Mouse (Mus musculus) liver, embryonic 13.5 days (tissue): Measurements from ENCODE around the gene Mrgpra2a. TPM values are rescaled to one million over a fixed set of nuclear protein-coding genes. Genes with fewer than 3 reads are reported as not detected.
"Not testable (repeated sequence)": the region's sequence is repeated elsewhere in the genome, so short reads cannot be mapped to it uniquely, and the experiment has no call there.

ENCODE experiments used
- ATAC-seq: fragments of 200-750 bp; cut with Nextera tagmentation; 2 replicates; pipeline ENCODE4 v1.8.0; 2017; ENCODE audit warnings: low read depth, mild to moderate bottlenecking, moderate number of reproducible peaks, moderate library complexity
- DNase-seq: peaks from one replicate; pipeline ENCODE4 v3.0.0; 2022
- H3K27ac ChIP-seq: fragments of 300-500 bp; sonication (generic); 2 replicates; pipeline ENCODE4 v1.5.1; 2015; ENCODE audit warnings: moderate library complexity, mild to moderate bottlenecking, inconsistent platforms
- H3K27me3 ChIP-seq: fragments of 300-500 bp; sonication (generic); 2 replicates; pipeline ENCODE4 v1.6.1; 2015; ENCODE audit warnings: mild to moderate bottlenecking, inconsistent platforms
- H3K36me3 ChIP-seq: fragments of 300-500 bp; sonication (generic); 2 replicates; pipeline ENCODE4 v1.6.1; 2015; ENCODE audit warnings: mild to moderate bottlenecking, inconsistent platforms
- H3K4me1 ChIP-seq: fragments of 300-500 bp; sonication (generic); replicated peaks from 2 replicates; pipeline ENCODE4 v1.6.1; 2015; ENCODE audit warnings: inconsistent platforms
- H3K4me2 ChIP-seq: fragments of 300-500 bp; sonication (generic); 2 replicates; pipeline ENCODE4 v1.6.1; 2015; ENCODE audit warnings: inconsistent platforms, mild to moderate bottlenecking, moderate library complexity
- H3K4me3 ChIP-seq: fragments of 300-500 bp; sonication (generic); replicated peaks from 2 replicates; pipeline ENCODE4 v1.5.1; 2015; ENCODE audit warnings: mild to moderate bottlenecking, inconsistent platforms
- H3K9ac ChIP-seq: fragments of 300-500 bp; sonication (generic); 2 replicates; pipeline ENCODE4 v1.6.1; 2015; ENCODE audit warnings: mild to moderate bottlenecking, inconsistent platforms
- H3K9me3 ChIP-seq: fragments of 300-500 bp; sonication (generic); replicated peaks from 2 replicates; pipeline ENCODE4 v1.6.1; 2016; ENCODE audit warnings: inconsistent platforms
- WGBS: fragments of 180-500 bp; shearing (Covaris S2); methylation state at CpG from one replicate; pipeline ENCODE4 v1.1.7; 2015; ENCODE audit not compliant: insufficient replicate concordance; 5-methylcytosine and 5-hydroxymethylcytosine counted together
- polyA plus RNA-seq: library from polyadenylated mRNA; unstranded; fragments of >200 nt; fragmentation: Nextera tagmentation; extraction: Ambion mirVana; gene quantifications from 2 replicates; pipeline ENCODE4 v1.2.1, GENCODE M21; 2015

Mrgpra2a gene
- 0.21 and 0.39 TPM in 2 replicates for polyA plus RNA-seq

- H3K36me3 ChIP-seq, H3K4me2 ChIP-seq, H3K9ac ChIP-seq, H3K4me3 ChIP-seq, DNase-seq, H3K4me1 ChIP-seq, H3K27ac ChIP-seq, H3K27me3 ChIP-seq, H3K9me3 ChIP-seq, ATAC-seq: not testable (repeated sequence)
- no CpG with 5 or more reads among the region's 1 CpGs for WGBS
Measured at GRCm38 (mm10) chr7:47452015-47452414, at the start of gene Mrgpra2a. Gene Mrgpra2a, minus strand, starts transcription at chr7:47452139.

- not testable (repeated sequence) for H3K4me3 ChIP-seq, H3K27me3 ChIP-seq, H3K36me3 ChIP-seq, H3K4me1 ChIP-seq, ATAC-seq, H3K4me2 ChIP-seq, DNase-seq, H3K9me3 ChIP-seq, H3K9ac ChIP-seq, H3K27ac ChIP-seq
Measured at GRCm38 (mm10) chr7:47491266-47491665, 39.3 kb upstream of the Mrgpra2a start.

DNA sequence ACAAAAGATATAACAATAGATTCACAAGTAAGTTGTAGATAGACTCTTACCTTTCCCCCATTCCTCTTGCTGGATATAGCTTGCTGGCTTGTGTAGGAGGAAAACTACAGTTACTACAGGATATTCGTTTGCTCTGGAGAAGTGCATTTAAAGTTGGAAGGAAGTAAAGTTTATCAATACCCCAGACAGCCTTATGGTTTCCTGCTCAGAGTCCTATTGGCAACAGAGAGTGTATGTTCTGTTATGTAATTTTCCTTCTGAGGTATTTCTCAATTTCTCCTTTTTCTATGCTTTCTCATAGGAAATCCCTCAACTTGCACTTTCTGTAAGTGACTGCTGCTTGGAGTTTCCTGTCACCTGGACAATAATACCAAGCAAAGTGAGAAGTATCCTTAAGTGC is 37.5 kb upstream of the Mrgpra2a start:
- H3K4me1 ChIP-seq, H3K4me3 ChIP-seq, H3K9me3 ChIP-seq, H3K4me2 ChIP-seq, H3K9ac ChIP-seq, DNase-seq, H3K36me3 ChIP-seq, H3K27me3 ChIP-seq, ATAC-seq, H3K27ac ChIP-seq: not testable (repeated sequence)
- WGBS = no CpG with 5 or more reads among the region's 1 CpGs

DNA sequence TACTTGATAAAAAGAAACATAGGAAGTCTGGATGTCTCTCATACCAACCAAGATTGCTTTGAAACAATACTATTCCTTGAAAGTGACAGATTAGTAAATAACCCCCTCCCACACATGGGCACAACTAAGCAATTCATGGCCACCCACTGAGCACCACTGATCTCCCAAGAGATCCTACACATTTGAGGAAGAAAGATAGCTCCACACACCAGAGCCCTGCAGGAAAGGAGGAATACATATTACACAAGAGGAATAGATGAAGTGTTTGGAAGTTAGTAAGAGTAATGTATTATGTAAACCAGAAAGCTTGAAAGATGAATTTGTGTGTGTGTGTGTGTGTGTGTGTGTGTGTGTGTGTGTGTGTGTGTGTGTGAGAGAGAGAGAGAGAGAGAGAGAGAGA is 31.2 kb upstream of the Mrgpra2a start:
- H3K4me3 ChIP-seq, H3K4me2 ChIP-seq, H3K27me3 ChIP-seq, DNase-seq, H3K27ac ChIP-seq, H3K9me3 ChIP-seq, H3K4me1 ChIP-seq, H3K9ac ChIP-seq, H3K36me3 ChIP-seq, ATAC-seq: not testable (repeated sequence)

GRCm38 (mm10) chr7:47473904-47474303 is 22.0 kb upstream of the Mrgpra2a start:
- not testable (repeated sequence) for H3K4me1 ChIP-seq, H3K27ac ChIP-seq, DNase-seq, H3K36me3 ChIP-seq, H3K9me3 ChIP-seq, ATAC-seq, H3K4me3 ChIP-seq, H3K4me2 ChIP-seq, H3K9ac ChIP-seq, H3K27me3 ChIP-seq
- 15% methylated on average over 1 of the region's 3 CpGs for WGBS

- H3K9ac ChIP-seq, ATAC-seq, DNase-seq: not testable (repeated sequence)
Measured at GRCm38 (mm10) chr7:47465278-47465981, 13.5 kb upstream of the Mrgpra2a start.

GRCm38 (mm10) chr7:47445729-47446128 is 6.2 kb downstream of the Mrgpra2a start:
- not testable (repeated sequence) for H3K36me3 ChIP-seq, H3K4me1 ChIP-seq, H3K4me2 ChIP-seq, H3K27me3 ChIP-seq, DNase-seq, H3K9me3 ChIP-seq, H3K9ac ChIP-seq, H3K4me3 ChIP-seq, H3K27ac ChIP-seq, ATAC-seq

More at GRCm38 (mm10) chr7:47465278-47465981, 13.5 kb upstream of the Mrgpra2a start:
- H3K9me3 ChIP-seq, H3K4me2 ChIP-seq, H3K36me3 ChIP-seq, H3K27ac ChIP-seq, H3K4me3 ChIP-seq, H3K4me1 ChIP-seq, H3K27me3 ChIP-seq: not testable (repeated sequence)

DNA sequence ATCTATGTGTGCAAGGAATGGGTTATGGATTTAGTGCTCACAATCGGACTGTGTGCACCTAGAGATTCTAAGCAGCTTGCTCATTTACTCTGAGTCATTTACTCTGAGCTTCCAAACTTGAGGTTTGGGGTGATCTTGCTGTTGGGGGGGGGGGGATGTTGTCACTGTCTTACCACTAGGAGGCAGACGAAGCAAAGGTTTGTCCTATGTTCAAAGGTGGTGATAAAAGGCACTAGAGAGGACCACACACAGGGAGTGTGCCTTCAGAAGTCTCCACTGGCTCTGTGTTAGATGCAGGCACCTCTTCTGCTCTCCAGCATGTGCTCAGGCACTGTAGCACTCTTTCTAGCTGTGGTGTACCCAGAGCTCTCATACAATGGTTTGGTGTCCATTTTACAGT is 15.5 kb downstream of the Mrgpra2a start:
- H3K9me3 ChIP-seq, H3K36me3 ChIP-seq, H3K4me2 ChIP-seq, DNase-seq, H3K4me3 ChIP-seq, H3K27me3 ChIP-seq, H3K27ac ChIP-seq, ATAC-seq, H3K4me1 ChIP-seq, H3K9ac ChIP-seq: not testable (repeated sequence)
- WGBS = 18% methylated on average over 1 of the region's 2 CpGs

GRCm38 (mm10) chr7:47427815-47428508 is 24.0 kb downstream of the Mrgpra2a start:
- not testable (repeated sequence) for H3K4me2 ChIP-seq, H3K9me3 ChIP-seq, H3K4me1 ChIP-seq, H3K9ac ChIP-seq, DNase-seq, H3K36me3 ChIP-seq, H3K27me3 ChIP-seq, H3K27ac ChIP-seq, H3K4me3 ChIP-seq
- 0 out of 2 replicates have a peak, but pooled peaks have one; percentile 64 for ATAC-seq

DNA sequence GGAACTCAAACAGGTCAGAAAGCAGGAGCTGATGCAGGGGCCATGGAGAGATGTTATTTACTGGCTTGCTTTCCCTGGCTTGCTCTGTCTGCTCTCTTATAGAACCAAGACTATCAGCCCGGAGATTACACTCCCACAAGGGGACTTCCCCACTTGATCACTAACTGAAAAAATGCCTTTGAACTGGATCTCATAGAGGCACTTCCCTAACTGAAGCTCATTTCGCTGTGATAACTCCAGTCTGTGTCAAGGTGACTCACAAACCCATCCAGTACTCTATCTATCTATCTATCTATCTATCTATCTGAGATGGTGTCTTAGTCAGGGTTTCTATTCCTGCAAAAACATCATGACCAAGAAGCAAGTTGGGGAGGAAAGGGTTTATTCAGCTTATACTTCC is 41.3 kb downstream of the Mrgpra2a start:
- H3K4me2 ChIP-seq = no peak overlapping the region
- H3K36me3 ChIP-seq = no peaks in the 10 kb centered on the region
- H3K9ac ChIP-seq = no peak overlapping the region
- no peaks in the 10 kb centered on the region for H3K4me1 ChIP-seq
- no peak overlapping the region for H3K27ac ChIP-seq
- H3K9me3 ChIP-seq = no peaks in the 10 kb centered on the region
- H3K4me3 ChIP-seq = no peak overlapping the region
- ATAC-seq (no peak), DNase-seq (no peak)
- WGBS = 30% methylated on average over 2 of the region's 2 CpGs
- no peaks in the 10 kb centered on the region for H3K27me3 ChIP-seq

- no peak for DNase-seq
- H3K4me3 ChIP-seq = no peak overlapping the region
Measured at GRCm38 (mm10) chr7:47409545-47409944, 42.4 kb downstream of the Mrgpra2a start.

DNA sequence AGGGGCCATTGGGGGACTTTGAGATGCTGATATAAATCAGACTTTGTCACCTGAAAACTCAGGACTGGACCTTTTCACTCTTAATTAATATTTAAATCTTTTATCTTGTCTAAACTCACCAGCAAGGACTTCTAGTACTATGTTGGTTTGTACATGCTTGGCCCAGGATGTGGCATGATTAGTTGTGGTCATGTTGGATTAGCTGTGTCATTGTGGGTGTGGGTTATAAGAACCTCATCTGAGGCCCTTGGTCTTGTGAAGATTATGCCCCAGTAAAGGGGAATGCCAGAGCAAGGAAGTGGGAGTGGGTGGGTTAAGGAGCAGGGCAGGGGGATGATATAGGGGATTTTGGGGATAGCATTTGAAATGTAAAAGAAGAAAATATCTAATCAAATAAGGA is 50.8 kb downstream of the Mrgpra2a start:
- no peaks in the 10 kb centered on the region for H3K9me3 ChIP-seq
- DNase-seq = no peak
- no peaks in the 10 kb centered on the region for H3K36me3 ChIP-seq
- no peak for ATAC-seq
- H3K4me3 ChIP-seq = no peak overlapping the region
- H3K27ac ChIP-seq = no peak overlapping the region
- H3K27me3 ChIP-seq = no peaks in the 10 kb centered on the region
- H3K4me2 ChIP-seq = no peak overlapping the region
- H3K9ac ChIP-seq = no peak overlapping the region
- H3K4me1 ChIP-seq = no peaks in the 10 kb centered on the region

More at GRCm38 (mm10) chr7:47409545-47409944, 42.4 kb downstream of the Mrgpra2a start:
- Histone ChIP-seq H3K4me2 (no peak overlapping the region), H3K9ac (no peak overlapping the region), H3K27me3 (no peaks in the 10 kb centered on the region), H3K9me3 (no peaks in the 10 kb centered on the region), H3K36me3 (no peaks in the 10 kb centered on the region), H3K4me1 (no peaks in the 10 kb centered on the region), H3K27ac (no peak overlapping the region)
- ATAC-seq = no peak
- 17% methylated on average over 1 of the region's 1 CpGs for WGBS
